Mouse (Mus musculus): Measurements from ENCODE around the gene Odam. TPM values are rescaled to one million over a fixed set of nuclear protein-coding genes. Genes with fewer than 3 reads are reported as not detected.

The Odam gene
- total RNA-seq (2014; rRNA removed), result not detected in 2 replicates
- not detected in 2 replicates for polyA plus RNA-seq (2012; rRNA removed)

DNA sequence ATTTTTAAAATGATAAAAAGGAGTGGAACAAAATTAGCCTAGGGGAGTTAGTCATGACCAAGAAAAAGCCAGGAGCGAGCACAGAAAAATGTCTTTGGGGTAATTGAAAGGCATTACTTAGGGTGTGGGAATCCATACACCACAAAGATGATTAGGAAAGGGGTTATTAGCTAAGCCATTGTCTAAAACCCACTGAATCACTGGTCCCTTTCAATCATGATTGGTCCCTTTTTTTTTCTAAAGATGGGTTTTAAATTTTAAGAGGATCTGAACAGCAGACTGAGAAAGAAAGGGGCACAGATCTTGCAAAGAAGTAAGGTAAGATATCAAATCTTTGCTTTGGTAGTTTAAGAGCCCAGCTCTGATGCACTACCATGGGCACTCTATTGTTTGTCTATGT is at the start of gene Odam:
Gene Odam, plus strand, starts transcription at position 301 of the 400 bp plus-strand sequence.
- Histone ChIP-seq H3K9ac (ENCODE audit: low read depth, low read length) (no peak within 1 kb of the TSS), H3K36me3 (ENCODE audit: control insufficient read depth, insufficient read depth, low read length) (no peaks in the 10 kb centered on the region), H3K4me1 (ENCODE audit: control insufficient read depth, insufficient read depth, low read length) (no peaks in the 10 kb centered on the region), H3K79me2 (ENCODE audit: control insufficient read depth, insufficient read depth, low read length) (no peaks in the 10 kb centered on the region), H3K4me3 (ENCODE audit: insufficient read depth, low read depth, low read length) (no peak within 1 kb of the TSS), H3K27me3 (ENCODE audit: control insufficient read depth, insufficient read depth, low read length) (no peaks in the 10 kb centered on the region), H3K27ac (replicated peaks; ENCODE audit: insufficient read depth, low read depth, low read length) (no peak within 1 kb of the TSS)
- TF ChIP-seq POLR2A (IDR thresholded peaks at IDR 0.05; ENCODE audit: extremely low read depth, insufficient read depth, low read length) (no peak), CTCF (IDR thresholded peaks at IDR 0.05; ENCODE audit: low read depth, low read length) (no peak)
- no peak for DNase-seq (ENCODE audit: extremely low read depth, low read depth, low spot score)
- WGBS, result 85% methylated on average over 1 of the region's 1 CpGs

- H3K9ac ChIP-seq (ENCODE audit: low read depth, low read length), result no peak overlapping the region
- 83% methylated on average over 3 of the region's 3 CpGs for WGBS
- no peaks in the 10 kb centered on the region for H3K4me1 ChIP-seq (ENCODE audit: control insufficient read depth, insufficient read depth, low read length)
- H3K27me3 ChIP-seq (ENCODE audit: control insufficient read depth, insufficient read depth, low read length), result no peaks in the 10 kb centered on the region
- no peaks in the 10 kb centered on the region for H3K36me3 ChIP-seq (ENCODE audit: control insufficient read depth, insufficient read depth, low read length)
- no peaks in the 10 kb centered on the region for H3K79me2 ChIP-seq (ENCODE audit: control insufficient read depth, insufficient read depth, low read length)
- TF ChIP-seq POLR2A (IDR thresholded peaks at IDR 0.05; ENCODE audit: extremely low read depth, insufficient read depth, low read length) (no peak), CTCF (IDR thresholded peaks at IDR 0.05; ENCODE audit: low read depth, low read length) (no peak)
- no peak overlapping the region for H3K4me3 ChIP-seq (ENCODE audit: insufficient read depth, low read depth, low read length)
- no peak for DNase-seq (ENCODE audit: extremely low read depth, low read depth, low spot score)
- no peak overlapping the region for H3K27ac ChIP-seq (replicated peaks; ENCODE audit: insufficient read depth, low read depth, low read length)
Observed at GRCm38 (mm10) chr5:87855136-87855716, 29.6 kb upstream of the Odam start.

DNA sequence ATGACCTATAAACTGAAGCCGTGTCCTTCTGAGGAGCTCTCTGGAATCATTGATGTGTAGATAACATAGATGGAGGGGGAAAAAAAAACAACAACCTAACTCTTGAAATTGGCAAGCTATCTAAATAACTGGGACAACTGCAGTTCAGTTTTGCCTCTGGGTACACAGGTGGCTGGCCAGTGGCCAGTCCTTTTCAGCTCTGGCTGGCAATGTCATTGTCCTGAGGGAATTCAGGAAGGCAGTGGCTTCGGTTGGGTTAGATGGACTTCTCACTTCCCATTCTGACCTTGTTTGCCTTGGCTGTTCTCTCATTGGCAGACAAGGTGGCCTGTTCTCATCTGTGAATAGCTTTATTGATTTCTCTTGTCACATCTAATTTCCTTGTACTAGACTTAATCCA is 14.7 kb upstream of the Odam start:
- no peak overlapping the region for H3K9ac ChIP-seq (ENCODE audit: low read depth, low read length)
- H3K79me2 ChIP-seq (ENCODE audit: control insufficient read depth, insufficient read depth, low read length), result no peaks in the 10 kb centered on the region
- no peaks in the 10 kb centered on the region for H3K36me3 ChIP-seq (ENCODE audit: control insufficient read depth, insufficient read depth, low read length)
- 33% methylated on average over 2 of the region's 2 CpGs for WGBS
- no peaks in the 10 kb centered on the region for H3K4me1 ChIP-seq (ENCODE audit: control insufficient read depth, insufficient read depth, low read length)
- H3K4me3 ChIP-seq (ENCODE audit: insufficient read depth, low read depth, low read length), result no peak overlapping the region
- no peak for TF ChIP-seq CTCF (IDR thresholded peaks at IDR 0.05; ENCODE audit: low read depth, low read length)
- no peak for TF ChIP-seq POLR2A (IDR thresholded peaks at IDR 0.05; ENCODE audit: extremely low read depth, insufficient read depth, low read length)
- H3K27me3 ChIP-seq (ENCODE audit: control insufficient read depth, insufficient read depth, low read length), result no peaks in the 10 kb centered on the region
- DNase-seq (ENCODE audit: extremely low read depth, low read depth, low spot score), result peak; percentile 65
- no peak overlapping the region for H3K27ac ChIP-seq (replicated peaks; ENCODE audit: insufficient read depth, low read depth, low read length)

- no peak overlapping the region for H3K9ac ChIP-seq (ENCODE audit: low read depth, low read length)
- no peaks in the 10 kb centered on the region for H3K4me1 ChIP-seq (ENCODE audit: control insufficient read depth, insufficient read depth, low read length)
- H3K36me3 ChIP-seq (ENCODE audit: control insufficient read depth, insufficient read depth, low read length), result no peaks in the 10 kb centered on the region
- no peak overlapping the region for H3K4me3 ChIP-seq (ENCODE audit: insufficient read depth, low read depth, low read length)
- no peaks in the 10 kb centered on the region for H3K79me2 ChIP-seq (ENCODE audit: control insufficient read depth, insufficient read depth, low read length)
- TF ChIP-seq CTCF (IDR thresholded peaks at IDR 0.05; ENCODE audit: low read depth, low read length) (peak; percentile 48; the same call in 1 of the 2 replicates), POLR2A (IDR thresholded peaks at IDR 0.05; ENCODE audit: extremely low read depth, insufficient read depth, low read length) (no peak)
- 24% methylated on average over 4 of the region's 4 CpGs for WGBS
- H3K27ac ChIP-seq (replicated peaks; ENCODE audit: insufficient read depth, low read depth, low read length), result no peak overlapping the region
- no peaks in the 10 kb centered on the region for H3K27me3 ChIP-seq (ENCODE audit: control insufficient read depth, insufficient read depth, low read length)
- DNase-seq (ENCODE audit: extremely low read depth, low read depth, low spot score), result peak; percentile 14
Observed at GRCm38 (mm10) chr5:87871423-87871822, 13.4 kb upstream of the Odam start.

GRCm38 (mm10) chr5:87925372-87925771 is 40.5 kb downstream of the Odam start, which contains the start of gene Csn3:
Gene Csn3 (plus strand): TSS chr5:87925579.
- DNase-seq (ENCODE audit: extremely low read depth, low read depth, low spot score), result no peak
- TF ChIP-seq POLR2A (IDR thresholded peaks at IDR 0.05; ENCODE audit: extremely low read depth, insufficient read depth, low read length) (no peak), CTCF (IDR thresholded peaks at IDR 0.05; ENCODE audit: low read depth, low read length) (no peak)

DNA sequence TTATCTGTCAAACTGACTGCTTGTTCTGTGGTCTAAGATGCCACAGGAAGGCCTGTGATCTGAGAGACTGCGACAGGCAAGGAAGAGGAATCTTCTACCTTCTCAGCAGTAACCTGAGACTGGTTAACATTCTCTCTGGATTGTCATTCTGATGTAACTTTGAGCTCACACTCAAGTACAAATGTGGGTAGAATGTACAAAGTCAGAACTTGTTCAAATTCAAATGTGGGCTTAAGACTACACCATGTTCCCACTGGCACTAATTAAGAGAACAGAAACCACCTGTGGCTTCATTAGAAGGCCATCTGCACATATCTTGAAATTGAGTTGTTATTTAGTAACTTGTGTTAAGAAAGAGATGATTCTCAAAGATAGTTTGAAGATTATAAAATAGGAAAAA is 46.8 kb downstream of the Odam start:
- H3K4me3 ChIP-seq (ENCODE audit: insufficient read depth, low read depth, low read length), result no peak overlapping the region
- H3K27ac ChIP-seq (replicated peaks; ENCODE audit: insufficient read depth, low read depth, low read length), result no peak overlapping the region
- 73% methylated on average over 1 of the region's 1 CpGs for WGBS
- H3K36me3 ChIP-seq (ENCODE audit: control insufficient read depth, insufficient read depth, low read length), result no peaks in the 10 kb centered on the region
- no peak for DNase-seq (ENCODE audit: extremely low read depth, low read depth, low spot score)
- H3K27me3 ChIP-seq (ENCODE audit: control insufficient read depth, insufficient read depth, low read length), result no peaks in the 10 kb centered on the region
- TF ChIP-seq CTCF (IDR thresholded peaks at IDR 0.05; ENCODE audit: low read depth, low read length) (no peak), POLR2A (IDR thresholded peaks at IDR 0.05; ENCODE audit: extremely low read depth, insufficient read depth, low read length) (no peak)
- no peaks in the 10 kb centered on the region for H3K79me2 ChIP-seq (ENCODE audit: control insufficient read depth, insufficient read depth, low read length)
- H3K9ac ChIP-seq (ENCODE audit: low read depth, low read length), result no peak overlapping the region
- no peaks in the 10 kb centered on the region for H3K4me1 ChIP-seq (ENCODE audit: control insufficient read depth, insufficient read depth, low read length)

More at GRCm38 (mm10) chr5:87925372-87925771, 40.5 kb downstream of the Odam start, which contains the start of gene Csn3:
- Histone ChIP-seq H3K27ac (replicated peaks; ENCODE audit: insufficient read depth, low read depth, low read length) (no peak within 1 kb of the TSS), H3K4me3 (ENCODE audit: insufficient read depth, low read depth, low read length) (no peak within 1 kb of the TSS), H3K79me2 (ENCODE audit: control insufficient read depth, insufficient read depth, low read length) (no peaks in the 10 kb centered on the region), H3K36me3 (ENCODE audit: control insufficient read depth, insufficient read depth, low read length) (no peaks in the 10 kb centered on the region), H3K27me3 (ENCODE audit: control insufficient read depth, insufficient read depth, low read length) (no peaks in the 10 kb centered on the region), H3K9ac (ENCODE audit: low read depth, low read length) (no peak within 1 kb of the TSS), H3K4me1 (ENCODE audit: control insufficient read depth, insufficient read depth, low read length) (no peaks in the 10 kb centered on the region)
- WGBS, result 54% methylated on average over 5 of the region's 5 CpGs
